Mouse (Mus musculus): Measurements from ENCODE around the gene Akr1c20. TPM values are rescaled to one million over a fixed set of nuclear protein-coding genes. Genes with fewer than 3 reads are reported as not detected.

Gene Akr1c20
- not detected for total RNA-seq (2023)

GRCm38 (mm10) chr13:4523201-4523838 lies at the start of gene Akr1c20:
Gene Akr1c20, minus strand, starts transcription at chr13:4523345.

Other genes with a start within 250 kb of the Akr1c20 start
- not detected for gene Akr1c12, start 243.9 kb downstream of the Akr1c20 start, total RNA-seq (2023)
- gene Akr1c6, start 89.0 kb downstream of the Akr1c20 start, total RNA-seq (2023), result not detected
- gene Akr1c21, start 50.7 kb upstream of the Akr1c20 start, total RNA-seq (2023), result not detected
- 1 to 10 TPM in 1 of 2 experiments, under 1 TPM in 1; 1.00 to 6.8 TPM for gene Akr1e1, start 85.8 kb upstream of the Akr1c20 start, total RNA-seq (2023)